Mouse (Mus musculus) hindbrain, embryonic 14.5 days (tissue): ENCODE measurements around the gene Sltm. TPM values are rescaled to one million over a fixed set of nuclear protein-coding genes. Genes with fewer than 3 reads are reported as not detected.

ENCODE experiments used
- ATAC-seq: fragments of 200-750 bp; cut with Nextera tagmentation; 2 replicates; pipeline ENCODE4 v1.8.0; 2017; ENCODE audit warnings: moderate number of reproducible peaks, mild to moderate bottlenecking, moderate TSS enrichment, moderate library complexity; ENCODE audit not compliant: low FRiP score
- DNase-seq: peaks from one replicate; pipeline ENCODE4 v3.0.0-alpha.2; 2015; ENCODE audit warnings: low spot score
- H3K27ac ChIP-seq: fragments of 300-500 bp; sonication (generic); 2 replicates; pipeline ENCODE4 v1.5.1; 2014; ENCODE audit warnings: mild to moderate bottlenecking, moderate library complexity
- H3K27me3 ChIP-seq: fragments of 300-500 bp; sonication (generic); 2 replicates; pipeline ENCODE4 v1.6.1; 2014; ENCODE audit warnings: mild to moderate bottlenecking, low read length, mixed read lengths; ENCODE audit not compliant: control insufficient read depth, insufficient read depth
- H3K36me3 ChIP-seq: fragments of 300-500 bp; sonication (generic); replicated peaks from 2 replicates; pipeline ENCODE4 v1.6.1; 2014; ENCODE audit not compliant: control insufficient read depth, insufficient read depth
- H3K4me1 ChIP-seq: fragments of 300-500 bp; sonication (generic); replicated peaks from 2 replicates; pipeline ENCODE4 v1.6.1; 2014; ENCODE audit warnings: antibody characterized with exemption, low read length, mixed read lengths; ENCODE audit not compliant: control insufficient read depth, insufficient read depth
- H3K4me2 ChIP-seq: fragments of 300-500 bp; sonication (generic); replicated peaks from 2 replicates; pipeline ENCODE4 v1.6.1; 2014; ENCODE audit warnings: mild to moderate bottlenecking, moderate library complexity
- H3K4me3 ChIP-seq: fragments of 300-500 bp; sonication (generic); replicated peaks from 2 replicates; pipeline ENCODE4 v1.5.1; 2014; ENCODE audit warnings: mild to moderate bottlenecking, low read length
- H3K9ac ChIP-seq: fragments of 300-500 bp; sonication (generic); 2 replicates; pipeline ENCODE4 v1.6.1; 2014
- H3K9me3 ChIP-seq: fragments of 300-500 bp; sonication (generic); 2 replicates; pipeline ENCODE4 v1.6.1; 2016; ENCODE audit warnings: low read length; ENCODE audit not compliant: control insufficient read depth
- WGBS: fragments of 180-500 bp; shearing (Covaris S2); extraction: QIAGEN DNeasy Blood & Tissue Kit; methylation state at CpG from one replicate; pipeline ENCODE4 v1.1.7; 2014; 5-methylcytosine and 5-hydroxymethylcytosine counted together
- polyA plus RNA-seq: library from polyadenylated mRNA; unstranded; fragments of >200 nt; fragmentation: Nextera tagmentation; extraction: Ambion mirVana; gene quantifications from 2 replicates; pipeline ENCODE4 v1.2.1, GENCODE M21; 2014

Sltm gene
- polyA plus RNA-seq, 1 experiment from 2014 or later, result 58.1 TPM

- WGBS, result 70% methylated on average over 3 of the region's 3 CpGs
- H3K36me3 ChIP-seq, result peaks cover 70% of the 10 kb centered on the region
- no peak for DNase-seq
Observed at GRCm38 (mm10) chr9:70611026-70611673, 68.6 kb downstream of the Sltm start.

GRCm38 (mm10) chr9:70629711-70630110 lies 87.2 kb downstream of the Sltm start:
- no peaks in the 10 kb centered on the region for H3K27me3 ChIP-seq
- H3K4me2 ChIP-seq, result no peak overlapping the region
- no peak for ATAC-seq
- no peaks in the 10 kb centered on the region for H3K4me1 ChIP-seq
- H3K36me3 ChIP-seq, result peaks cover 18% of the 10 kb centered on the region
- no peak overlapping the region for H3K9ac ChIP-seq
- H3K9me3 ChIP-seq, result no peaks in the 10 kb centered on the region
- H3K27ac ChIP-seq, result no peak overlapping the region
- WGBS, result 89% methylated on average over 2 of the region's 2 CpGs
- H3K4me3 ChIP-seq, result no peak overlapping the region
- DNase-seq, result no peak

More at GRCm38 (mm10) chr9:70611026-70611673, 68.6 kb downstream of the Sltm start:
- H3K9ac ChIP-seq, result no peak overlapping the region
- no peaks in the 10 kb centered on the region for H3K9me3 ChIP-seq
- no peaks in the 10 kb centered on the region for H3K27me3 ChIP-seq
- no peaks in the 10 kb centered on the region for H3K4me1 ChIP-seq
- no peak overlapping the region for H3K4me3 ChIP-seq
- ATAC-seq, result no peak
- no peak overlapping the region for H3K4me2 ChIP-seq
- no peak overlapping the region for H3K27ac ChIP-seq

GRCm38 (mm10) chr9:70631665-70632064 lies 89.1 kb downstream of the Sltm start:
- Histone ChIP-seq H3K4me3 (no peak overlapping the region), H3K4me1 (no peaks in the 10 kb centered on the region), H3K27ac (no peak overlapping the region), H3K27me3 (no peaks in the 10 kb centered on the region), H3K9me3 (no peaks in the 10 kb centered on the region), H3K36me3 (peaks cover 12% of the 10 kb centered on the region), H3K4me2 (no peak overlapping the region), H3K9ac (no peak overlapping the region)
- WGBS, result 33% methylated on average over 5 of the region's 5 CpGs
- ATAC-seq (no peak), DNase-seq (no peak)

GRCm38 (mm10) chr9:70636748-70637147 lies 94.2 kb downstream of the Sltm start:
- Histone ChIP-seq H3K36me3 (peaks cover 14% of the 10 kb centered on the region; the same call in 1 of the 2 replicates), H3K4me2 (no peak overlapping the region), H3K4me3 (no peak overlapping the region), H3K4me1 (no peaks in the 10 kb centered on the region), H3K27me3 (no peaks in the 10 kb centered on the region), H3K27ac (no peak overlapping the region), H3K9ac (no peak overlapping the region), H3K9me3 (no peaks in the 10 kb centered on the region)
- ATAC-seq (no peak), DNase-seq (no peak)
- WGBS, result 90% methylated on average over 2 of the region's 2 CpGs

Other genes with a start within 250 kb of the Sltm start
- 27.9 and 28.1 TPM in 2 replicates for gene Ccnb2, start 121.2 kb upstream of the Sltm start, polyA plus RNA-seq
- gene Rnf111, start 39.0 kb upstream of the Sltm start, polyA plus RNA-seq, result 31.8 and 33.0 TPM in 2 replicates
- gene Gm10642, start 113.5 kb downstream of the Sltm start, polyA plus RNA-seq, result 1.0 TPM in 2 replicates
- gene Mindy2, start 114.4 kb downstream of the Sltm start, polyA plus RNA-seq, result 25.4 and 27.6 TPM in 2 replicates
- 55.3 and 56.2 TPM in 2 replicates for gene Adam10, start 136.2 kb downstream of the Sltm start, polyA plus RNA-seq